Mouse (Mus musculus): ENCODE results near the gene Gm21863. TPM values are rescaled to one million over a fixed set of nuclear protein-coding genes. Genes with fewer than 3 reads are reported as not detected.
"Not testable (repeated sequence)": the region's sequence is repeated elsewhere in the genome, so short reads cannot be mapped to it uniquely, and the experiment has no call there.

Gene Gm21863
- not detected in 2 replicates for polyA plus RNA-seq (2012; rRNA removed)

DNA sequence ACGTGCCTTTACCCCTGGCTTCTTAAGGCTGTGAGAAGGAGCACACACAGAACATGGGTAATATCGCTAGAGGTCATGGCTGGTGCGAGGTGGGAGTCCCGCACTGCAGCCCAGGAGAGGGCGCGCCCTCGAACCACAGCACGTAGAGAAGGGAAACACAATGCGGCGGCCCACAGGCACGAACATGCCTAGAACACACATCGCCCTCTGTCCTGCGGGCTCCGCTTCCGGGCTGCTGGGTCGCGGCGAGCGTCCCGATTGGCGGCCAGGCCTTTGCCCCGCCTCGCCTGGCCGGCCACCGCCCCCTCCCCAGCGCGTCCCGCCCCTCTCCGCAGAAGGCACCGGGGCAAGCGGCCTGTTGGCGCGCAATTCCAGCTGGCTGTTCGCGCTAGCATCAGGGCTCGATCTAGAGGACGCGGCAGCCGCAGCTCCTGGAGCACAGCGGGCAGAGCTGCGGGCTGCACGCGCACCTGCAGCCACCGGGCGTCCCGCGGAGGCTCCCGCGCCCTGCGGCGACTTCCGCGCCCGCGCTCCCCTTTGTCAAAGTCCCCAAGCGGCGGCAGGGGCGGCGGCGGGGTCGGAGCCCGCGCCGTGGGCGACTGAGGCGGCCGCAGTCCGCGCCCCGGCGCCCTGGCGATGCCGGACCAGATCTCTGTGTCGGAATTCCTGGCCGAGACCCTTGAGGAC is at the start of gene Gm21863:
Gene Gm21863, plus strand, starts transcription at position 637 of the 687 bp plus-strand sequence.
- not testable (repeated sequence) for DNase-seq (ENCODE audit: low read depth)

DNA sequence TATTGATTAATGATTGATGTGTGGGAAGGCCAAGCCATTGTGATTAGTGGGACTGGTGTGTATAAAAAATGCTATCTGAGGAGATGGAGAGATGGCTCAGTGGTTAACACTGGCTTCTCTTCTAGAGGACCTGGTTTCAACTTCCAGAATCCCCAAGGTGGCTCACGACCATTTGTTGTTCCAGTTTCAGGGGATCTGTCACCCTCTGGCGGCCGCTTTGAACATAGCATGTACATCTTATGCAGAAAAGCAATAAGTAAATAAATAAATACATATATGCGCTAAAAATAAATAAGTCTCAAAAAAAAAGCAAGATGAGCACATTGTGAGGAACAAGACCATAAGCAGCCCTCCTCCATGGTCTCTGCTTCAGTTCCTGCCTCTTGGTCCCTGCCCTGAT is 26.3 kb upstream of the Gm21863 start:
- not testable (repeated sequence) for DNase-seq (ENCODE audit: low read depth)
